Mouse (Mus musculus) G1E-ER4 (cell line): ENCODE results near the gene Mettl25. TPM values are rescaled to one million over a fixed set of nuclear protein-coding genes. Genes with fewer than 3 reads are reported as not detected.

Experiments used
- GATA1 ChIP-seq: IDR thresholded peaks from one replicate; pipeline ENCODE4 v1.8.0; 2012; ENCODE audit warnings: low read length, inconsistent platforms
- polyA plus RNA-seq: library from polyadenylated mRNA; stranded (reverse); fragments of >175 nt; gene quantifications from 2 replicates; pipeline ENCODE4 v1.2.3, GENCODE M21; 2012

Mettl25 gene
- polyA plus RNA-seq, 1 experiment = 3.7 TPM

GRCm38 (mm10) chr10:105774382-105774781, 66.8 kb downstream of the Mettl25 start:
- TF ChIP-seq GATA1 = no peak

GRCm38 (mm10) chr10:105772821-105773302, 68.3 kb downstream of the Mettl25 start:
- no peak for TF ChIP-seq GATA1

GRCm38 (mm10) chr10:105763959-105764358, 77.2 kb downstream of the Mettl25 start:
- TF ChIP-seq GATA1 = no peak

GRCm38 (mm10) chr10:105760460-105760859, 80.7 kb downstream of the Mettl25 start:
- TF ChIP-seq GATA1 = no peak

- no peak for TF ChIP-seq GATA1
These were observed 81.1 kb downstream of the Mettl25 start for GRCm38 (mm10) chr10:105760046-105760445.

GRCm38 (mm10) chr10:105753831-105754605, 87.2 kb downstream of the Mettl25 start:
- no peak for TF ChIP-seq GATA1

- TF ChIP-seq GATA1 = no peak
These were observed 95.2 kb downstream of the Mettl25 start for GRCm38 (mm10) chr10:105746019-105746418.

- TF ChIP-seq GATA1 = no peak
These were observed 99.4 kb downstream of the Mettl25 start for GRCm38 (mm10) chr10:105741736-105742135.

GRCm38 (mm10) chr10:105738942-105739341, 102.2 kb downstream of the Mettl25 start:
- no peak for TF ChIP-seq GATA1

GRCm38 (mm10) chr10:105727798-105728197, 113.4 kb downstream of the Mettl25 start:
- no peak for TF ChIP-seq GATA1

- TF ChIP-seq GATA1 = no peak
These were observed 113.8 kb downstream of the Mettl25 start for GRCm38 (mm10) chr10:105727353-105727752.

GRCm38 (mm10) chr10:105714844-105715243, 126.3 kb downstream of the Mettl25 start:
- TF ChIP-seq GATA1 = no peak

- no peak for TF ChIP-seq GATA1
These were observed 126.8 kb downstream of the Mettl25 start for GRCm38 (mm10) chr10:105714366-105714765.

- TF ChIP-seq GATA1 = no peak
These were observed 128.0 kb downstream of the Mettl25 start for GRCm38 (mm10) chr10:105713222-105713621.

Other genes with a start within 250 kb of the Mettl25 start
- gene Ccdc59, start 313 bp downstream of the Mettl25 start, polyA plus RNA-seq = 17.1 and 20.8 TPM in 2 replicates